Comparison of ENCODE assay signal across 8 mouse cellular contexts in the genomic region with DNA sequence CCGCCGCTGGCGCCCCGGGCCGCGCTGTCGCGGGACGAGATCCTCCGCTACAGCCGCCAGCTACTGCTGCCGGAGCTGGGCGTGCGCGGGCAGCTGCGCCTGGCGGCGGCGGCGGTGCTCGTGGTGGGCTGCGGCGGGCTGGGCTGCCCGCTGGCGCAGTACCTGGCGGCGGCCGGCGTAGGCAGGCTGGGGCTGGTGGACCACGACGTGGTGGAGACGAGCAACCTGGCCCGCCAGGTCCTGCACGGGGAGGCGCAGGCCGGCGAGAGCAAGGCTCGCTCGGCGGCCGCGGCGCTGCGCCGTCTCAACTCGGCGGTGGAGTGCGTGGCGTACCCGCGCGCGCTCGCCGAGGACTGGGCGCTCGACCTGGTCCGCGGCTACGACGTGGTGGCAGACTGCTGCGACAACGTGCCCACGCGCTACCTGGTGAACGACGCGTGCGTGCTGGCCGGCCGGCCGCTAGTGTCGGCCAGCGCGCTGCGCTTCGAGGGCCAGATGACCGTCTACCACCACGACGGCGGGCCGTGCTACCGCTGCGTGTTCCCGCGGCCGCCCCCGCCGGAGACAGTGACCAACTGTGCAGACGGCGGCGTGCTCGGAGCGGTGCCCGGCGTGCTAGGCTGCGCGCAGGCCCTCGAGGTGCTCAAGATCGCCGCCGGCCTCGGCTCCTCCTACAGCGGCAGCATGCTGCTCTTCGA. TPM values are rescaled to one million over a fixed set of nuclear protein-coding genes. Genes with fewer than 3 reads are reported as not detected.
A peak's percentile ranks its signal among the peaks of the same experiment; 100 is the strongest.
DNase-seq lines count a peak whose midpoint lies in the region; ATAC-seq and TF ChIP-seq lines count a peak whose summit lies in the region.

No protein-coding gene starts in this region.

- no peak for TF ChIP-seq CTCF in small intestine, adult 2 months (IDR thresholded peaks at IDR 0.05; ENCODE audit: extremely low read depth, insufficient read length, insufficient replicate concordance, low read depth, low read length)

- peak; percentile 75 for ATAC-seq in intestine, embryonic 16.5 days
- ATAC-seq in erythroid progenitor cell, adult 5-6 weeks (replicated peaks; ENCODE audit: low FRiP score, poor library complexity, severe bottlenecking): no peak

- peaks cover 48% of the 10 kb centered on the region for H3K36me3 ChIP-seq in forebrain, embryonic 10.5 days (replicated peaks)
- 0 out of 2 replicates have a peak, but pooled peaks cover 8% of the 10 kb centered on the region for H3K36me3 ChIP-seq in intestine, embryonic 16.5 days (ENCODE audit: control insufficient read depth, insufficient read depth, low read length)
- peaks cover 12% of the 10 kb centered on the region for H3K36me3 ChIP-seq in small intestine, adult 2 months (ENCODE audit: control insufficient read depth, insufficient read depth, low read length)

- TF ChIP-seq POLR2A in small intestine, adult 2 months (IDR thresholded peaks at IDR 0.05; ENCODE audit: low read depth, low read length): no peak

- H3K4me2 ChIP-seq in intestine, embryonic 16.5 days (ENCODE audit: low read depth, low read length): peak overlapping the region; percentile 98

- peak; percentile 35 to 63 for DNase-seq in left cerebral cortex, postnatal 36 days (ENCODE audit: low spot score in 2 of 2)
- no peak for DNase-seq in left cerebral cortex, postnatal 4 days
- peak; percentile 54 for DNase-seq in brain, adult 2 months (ENCODE audit: low read depth, low spot score)
- no peak for DNase-seq in forebrain, embryonic 10.5 days (ENCODE audit: extremely low spot score, low spot score)
- DNase-seq in lung, postnatal 10 days: peak; percentile 29

- H3K9ac ChIP-seq in intestine, embryonic 16.5 days (ENCODE audit: low read depth, low read length): peak overlapping the region; percentile 94

- no peaks in the 10 kb centered on the region for H3K27me3 ChIP-seq in forebrain, embryonic 10.5 days (ENCODE audit: poor library complexity, severe bottlenecking)
- no peaks in the 10 kb centered on the region for H3K27me3 ChIP-seq in intestine, embryonic 16.5 days (replicated peaks; ENCODE audit: control insufficient read depth, insufficient read depth, low read length)
- no peaks in the 10 kb centered on the region for H3K27me3 ChIP-seq in small intestine, adult 2 months (ENCODE audit: control insufficient read depth, insufficient read depth, low read length)

- H3K9me3 ChIP-seq in forebrain, embryonic 10.5 days: no peaks in the 10 kb centered on the region
- no peaks in the 10 kb centered on the region for H3K9me3 ChIP-seq in intestine, embryonic 16.5 days (ENCODE audit: control insufficient read depth, low read length)

- peaks cover 37% of the 10 kb centered on the region for H3K4me1 ChIP-seq in forebrain, embryonic 10.5 days
- peaks cover 30% of the 10 kb centered on the region for H3K4me1 ChIP-seq in intestine, embryonic 16.5 days (ENCODE audit: control insufficient read depth, insufficient read depth, low read length)
- peaks cover 6% of the 10 kb centered on the region for H3K4me1 ChIP-seq in small intestine, adult 2 months (ENCODE audit: control insufficient read depth, insufficient read depth, insufficient read length, low read length)

- intact Hi-C loops in left cerebral cortex, postnatal 36 days (cut with DNase I): no loop called here
- intact Hi-C loops in left cerebral cortex, postnatal 4 days (cut with DNase I): no loop called here

- H3K4me3 ChIP-seq in forebrain, embryonic 10.5 days: peak overlapping the region; percentile 100
- peak overlapping the region; percentile 85 for H3K4me3 ChIP-seq in intestine, embryonic 16.5 days (ENCODE audit: low read length)
- peak overlapping the region; percentile 82 for H3K4me3 ChIP-seq in small intestine, adult 2 months (ENCODE audit: low read depth, low read length)

- H3K27ac ChIP-seq in forebrain, embryonic 10.5 days: peak overlapping the region; percentile 97
- H3K27ac ChIP-seq in intestine, embryonic 16.5 days (ENCODE audit: low read length): peak overlapping the region; percentile 83
- peak overlapping the region; percentile 94 for H3K27ac ChIP-seq in small intestine, adult 2 months (ENCODE audit: insufficient read depth, low read depth, low read length)

- WGBS in forebrain, embryonic 10.5 days: 5% methylated on average over 105 of the region's 105 CpGs
- 2% methylated on average over 97 of the region's 105 CpGs for WGBS in intestine, embryonic 16.5 days
- 1% methylated on average over 105 of the region's 105 CpGs for WGBS in small intestine, adult 2 months

RNA-seq across cellular contexts. Expression of a gene that starts 0.5 kb away (rescaled TPM):
- total RNA-seq in left cerebral cortex, postnatal 36 days (2021): 10 to 100 TPM; 17.5 to 21.3 TPM
- 10 to 100 TPM; 15.5 to 17.7 TPM for total RNA-seq in left cerebral cortex, postnatal 4 days (2021)
- polyA plus RNA-seq in forebrain, embryonic 10.5 days (2016; fragmentation: Nextera tagmentation; extraction: Ambion mirVana): 5.2 and 6.4 TPM in 2 replicates
- 3.4 and 5.9 TPM in 2 replicates for polyA plus RNA-seq in intestine, embryonic 16.5 days (2015; fragmentation: Nextera tagmentation; extraction: Ambion mirVana)
- polyA plus RNA-seq in small intestine, adult 2 months (2012; rRNA removed): 31.2 and 47.1 TPM in 2 replicates
- 0.72 and 1.7 TPM in 2 replicates for total RNA-seq in erythroid progenitor cell, adult 5-6 weeks (2015; ENCODE audit: low replicate concordance)
- total RNA-seq in erythroid progenitor cell, adult 5-6 weeks (2017; ENCODE audit: low replicate concordance): 1.2 and 1.3 TPM in 2 replicates

RNA-seq across cellular contexts. Expression of a gene that starts 0.5 kb away (rescaled TPM):
- total RNA-seq in left cerebral cortex, postnatal 36 days (2021): 10 to 100 TPM; 54.0 to 74.1 TPM
- total RNA-seq in left cerebral cortex, postnatal 4 days (2021): 10 to 100 TPM; 29.7 to 41.5 TPM
- polyA plus RNA-seq in forebrain, embryonic 10.5 days (2016; fragmentation: Nextera tagmentation; extraction: Ambion mirVana): 70.9 and 77.6 TPM in 2 replicates
- polyA plus RNA-seq in intestine, embryonic 16.5 days (2015; fragmentation: Nextera tagmentation; extraction: Ambion mirVana): 84.8 and 99.3 TPM in 2 replicates
- polyA plus RNA-seq in small intestine, adult 2 months (2012; rRNA removed): 12.9 and 26.2 TPM in 2 replicates
- 44.0 TPM in 2 replicates for total RNA-seq in erythroid progenitor cell, adult 5-6 weeks (2015; ENCODE audit: low replicate concordance)
- total RNA-seq in erythroid progenitor cell, adult 5-6 weeks (2017; ENCODE audit: low replicate concordance): 5.4 and 18.9 TPM in 2 replicates

RNA-seq across cellular contexts. Expression of a gene that starts 0.8 kb away (rescaled TPM):
- total RNA-seq in left cerebral cortex, postnatal 36 days (2021): 10 to 100 TPM; 25.8 to 37.3 TPM
- total RNA-seq in left cerebral cortex, postnatal 4 days (2021): 10 to 100 TPM; 28.5 to 33.7 TPM
- 18.5 and 20.7 TPM in 2 replicates for polyA plus RNA-seq in forebrain, embryonic 10.5 days (2016; fragmentation: Nextera tagmentation; extraction: Ambion mirVana)
- polyA plus RNA-seq in intestine, embryonic 16.5 days (2015; fragmentation: Nextera tagmentation; extraction: Ambion mirVana): 8.5 and 10.2 TPM in 2 replicates
- polyA plus RNA-seq in small intestine, adult 2 months (2012; rRNA removed): not detected in 2 replicates
- 9.7 and 14.3 TPM in 2 replicates for total RNA-seq in erythroid progenitor cell, adult 5-6 weeks (2015; ENCODE audit: low replicate concordance)
- 23.0 and 28.4 TPM in 2 replicates for total RNA-seq in erythroid progenitor cell, adult 5-6 weeks (2017; ENCODE audit: low replicate concordance)

RNA-seq across cellular contexts. Expression of a gene that starts 24.0 kb away (rescaled TPM):
- 10 to 100 TPM; 80.9 to 85.3 TPM for total RNA-seq in left cerebral cortex, postnatal 36 days (2021)
- 100 to 1,000 TPM; 146 to 147 TPM for total RNA-seq in left cerebral cortex, postnatal 4 days (2021)
- polyA plus RNA-seq in forebrain, embryonic 10.5 days (2016; fragmentation: Nextera tagmentation; extraction: Ambion mirVana): 2.4 and 3.7 TPM in 2 replicates
- 0.88 and 1.0 TPM in 2 replicates for polyA plus RNA-seq in intestine, embryonic 16.5 days (2015; fragmentation: Nextera tagmentation; extraction: Ambion mirVana)
- polyA plus RNA-seq in small intestine, adult 2 months (2012; rRNA removed): 6.4 and 12.9 TPM in 2 replicates
- total RNA-seq in erythroid progenitor cell, adult 5-6 weeks (2015; ENCODE audit: low replicate concordance): 18.0 and 38.1 TPM in 2 replicates
- total RNA-seq in erythroid progenitor cell, adult 5-6 weeks (2017; ENCODE audit: low replicate concordance): 0.53 and 17.5 TPM in 2 replicates

RNA-seq across cellular contexts. Expression of a gene that starts 50.6 kb away (rescaled TPM):
- total RNA-seq in left cerebral cortex, postnatal 36 days (2021): 10 to 100 TPM; 25.4 to 38.6 TPM
- 10 to 100 TPM; 34.4 to 34.5 TPM for total RNA-seq in left cerebral cortex, postnatal 4 days (2021)
- polyA plus RNA-seq in forebrain, embryonic 10.5 days (2016; fragmentation: Nextera tagmentation; extraction: Ambion mirVana): 2.6 and 2.7 TPM in 2 replicates
- 6.1 and 6.4 TPM in 2 replicates for polyA plus RNA-seq in intestine, embryonic 16.5 days (2015; fragmentation: Nextera tagmentation; extraction: Ambion mirVana)
- 0.86 and 1.3 TPM in 2 replicates for polyA plus RNA-seq in small intestine, adult 2 months (2012; rRNA removed)
- not detected in 2 replicates for total RNA-seq in erythroid progenitor cell, adult 5-6 weeks (2015; ENCODE audit: low replicate concordance)
- total RNA-seq in erythroid progenitor cell, adult 5-6 weeks (2017; ENCODE audit: low replicate concordance): not detected in 2 replicates

Comparison
In these comparisons a context has a peak if more than half of its experiments do, and no peak if none do; other contexts are left out.
1. DNase-seq: peak in left cerebral cortex, postnatal 36 days (2 of 2), brain, adult 2 months (single experiment) and lung, postnatal 10 days (single experiment); none in left cerebral cortex, postnatal 4 days (single experiment) and forebrain, embryonic 10.5 days (single experiment).
2. RNA of a gene that starts 0.5 kb away (total RNA-seq): 17.5 to 21.3 TPM in left cerebral cortex, postnatal 36 days and 15.5 to 17.7 TPM in left cerebral cortex, postnatal 4 days; 0.72 to 1.7 TPM in erythroid progenitor cell, adult 5-6 weeks; every median in the first group is over 4 times any median in the second.
3. Peak in every context shown above with its lines, with median percentiles within 50 percentile points of each other: H3K27ac ChIP-seq and H3K4me3 ChIP-seq.